Comparison of ENCODE assay signal across 36 mouse cellular contexts in genomic region chr4:138355496-138355895, GRCm38 (mm10). TPM values are rescaled to one million over a fixed set of nuclear protein-coding genes. Genes with fewer than 3 reads are reported as not detected.
"Had no signal": no experiment of that assay in that cellular context is flagged by ENCODE, and none has a peak within 500 bp of the region (broad histone marks: within the 10 kb centered on the region; RNA-seq: fewer than 3 reads in every experiment).

No protein-coding gene starts in this region.

- H3K4me1 ChIP-seq: limb, embryonic 10.5 days; limb, embryonic 12.5 days; limb, embryonic 13.5 days; limb, embryonic 15.5 days; liver, embryonic 12.5 days; liver, embryonic 13.5 days; liver, embryonic 15.5 days; lung, embryonic 15.5 days; midbrain, embryonic 10.5 days; midbrain, embryonic 12.5 days; midbrain, embryonic 13.5 days; midbrain, embryonic 15.5 days had no signal

- H3K27ac ChIP-seq: left cerebral cortex, adult 2 months; limb, embryonic 10.5 days; limb, embryonic 12.5 days; limb, embryonic 13.5 days; limb, embryonic 15.5 days; liver, embryonic 12.5 days; liver, embryonic 13.5 days; liver, embryonic 14.5 days; liver, embryonic 15.5 days; lung, embryonic 15.5 days; macrophage; midbrain, embryonic 10.5 days; midbrain, embryonic 12.5 days; midbrain, embryonic 13.5 days; midbrain, embryonic 15.5 days had no signal

- H3K4me3 ChIP-seq: left cerebral cortex, adult 2 months; limb, embryonic 10.5 days; limb, embryonic 12.5 days; limb, embryonic 13.5 days; limb, embryonic 15.5 days; liver, embryonic 12.5 days; liver, embryonic 13.5 days; liver, embryonic 15.5 days; lung, embryonic 15.5 days; megakaryocyte, embryonic 14.5 days; midbrain, embryonic 10.5 days; midbrain, embryonic 12.5 days; midbrain, embryonic 13.5 days; midbrain, embryonic 15.5 days; myocyte had no signal

- H3K9me3 ChIP-seq: limb, embryonic 10.5 days; limb, embryonic 12.5 days; limb, embryonic 15.5 days; liver, embryonic 12.5 days; liver, embryonic 13.5 days; liver, embryonic 15.5 days; lung, embryonic 15.5 days; midbrain, embryonic 10.5 days; midbrain, embryonic 12.5 days; midbrain, embryonic 13.5 days; midbrain, embryonic 15.5 days had no signal

- H3K27me3 ChIP-seq: limb, embryonic 12.5 days; limb, embryonic 15.5 days; liver, embryonic 15.5 days; lung, embryonic 15.5 days; midbrain, embryonic 12.5 days; midbrain, embryonic 13.5 days; midbrain, embryonic 15.5 days had no signal

- H3K36me3 ChIP-seq: limb, embryonic 10.5 days; limb, embryonic 12.5 days; limb, embryonic 13.5 days; limb, embryonic 15.5 days; liver, embryonic 12.5 days; liver, embryonic 13.5 days; liver, embryonic 15.5 days; lung, embryonic 15.5 days; midbrain, embryonic 10.5 days; midbrain, embryonic 12.5 days; midbrain, embryonic 13.5 days; midbrain, embryonic 15.5 days had no signal

- H3K4me2 ChIP-seq: limb, embryonic 12.5 days; limb, embryonic 13.5 days; limb, embryonic 15.5 days; liver, embryonic 11.5 days; liver, embryonic 12.5 days; liver, embryonic 13.5 days; liver, embryonic 15.5 days; lung, embryonic 14.5 days; lung, embryonic 15.5 days; midbrain, embryonic 11.5 days; midbrain, embryonic 12.5 days; midbrain, embryonic 13.5 days; midbrain, embryonic 15.5 days had no signal

- ATAC-seq: liver, embryonic 12.5 days; liver, postnatal 0 days; lung, postnatal 0 days; midbrain, embryonic 13.5 days; midbrain, embryonic 15.5 days; midbrain, embryonic 16.5 days had no signal

- H3K9ac ChIP-seq: limb, embryonic 12.5 days; limb, embryonic 13.5 days; limb, embryonic 15.5 days; liver, embryonic 12.5 days; liver, embryonic 13.5 days; liver, embryonic 14.5 days; liver, embryonic 15.5 days; liver, postnatal 0 days; lung, embryonic 14.5 days; lung, embryonic 15.5 days; midbrain, embryonic 12.5 days; midbrain, embryonic 13.5 days; midbrain, embryonic 15.5 days had no signal

- DNase-seq: left cerebral cortex, postnatal 4 days; liver; liver, embryonic 13.5 days; liver, postnatal 0 days; lung, adult 2 months; lung, embryonic 14.5 days; lung, postnatal 10 days; lung, postnatal 14 days; lung, postnatal 4 days; midbrain, embryonic 14.5 days had no signal

RNA-seq across cellular contexts. Expression of gene Cda, which starts 12.3 kb away (rescaled TPM):
- total RNA-seq: monocyte, adult 5-6 weeks had no signal
- polyA plus RNA-seq: macrophage had no signal

RNA-seq across cellular contexts. Expression of gene Fam43b, which starts 40.8 kb away (rescaled TPM):
- total RNA-seq: liver, adult 2 months; megakaryocyte progenitor cell, adult 5-6 weeks; megakaryocyte-erythroid progenitor cell, adult 5-6 weeks; monocyte, adult 5-6 weeks had no signal
- polyA plus RNA-seq: limb, embryonic 10.5 days; limb, embryonic 11.5 days; limb, embryonic 12.5 days; limb, embryonic 13.5 days; liver, adult 2 months; liver, embryonic 12.5 days; liver, embryonic 13.5 days; liver, embryonic 14.5 days; liver, embryonic 15.5 days; liver, embryonic 16.5 days; liver, postnatal 0 days; lung, adult 2 months; lung, embryonic 14.5 days; lung, embryonic 15.5 days; lung, postnatal 0 days; macrophage; midbrain, embryonic 10.5 days; myocyte had no signal
